Mouse (Mus musculus) MEL (cell line): ENCODE measurements around the gene Selenon.

Source experiments
- CTCF ChIP-seq, 3 experiments: IDR thresholded peaks in 2 of 3; conservative IDR thresholded peaks in 1 of 3; 2 replicates each; pipeline ENCODE4 v1.5.1; 2011 to 2012; ENCODE audit warnings: low read length in 3 of 3, low read depth in 2 of 3, mild to moderate bottlenecking in 2 of 3, improper control_type of control experiment in 1 of 3, inconsistent platforms in 1 of 3, mixed read lengths in 1 of 3, moderate library complexity in 1 of 3; ENCODE audit not compliant: control insufficient read depth in 1 of 3, insufficient read depth in 1 of 3, poor library complexity in 1 of 3, severe bottlenecking in 1 of 3
- EP300 ChIP-seq, 2 experiments: IDR thresholded peaks; 2 replicates each; pipeline ENCODE4 v1.6.1; 2011; ENCODE audit warnings: improper control_type of control experiment in 2 of 2, low read length in 2 of 2, low read depth in 1 of 2, mild to moderate bottlenecking in 1 of 2
- GATA1 ChIP-seq: IDR thresholded peaks from 2 replicates; pipeline ENCODE4 v1.6.1; 2011; ENCODE audit warnings: low read depth, low read length, improper control_type of control experiment
- KAT2A ChIP-seq: conservative IDR thresholded peaks from 2 replicates; pipeline ENCODE4 v1.6.1; 2012; ENCODE audit warnings: low read depth, low read length, improper control_type of control experiment, inconsistent platforms
- MAX ChIP-seq: IDR thresholded peaks from 2 replicates; pipeline ENCODE4 v1.6.1; 2011; ENCODE audit warnings: low read length, improper control_type of control experiment
- MAZ ChIP-seq: IDR thresholded peaks from 2 replicates; pipeline ENCODE4 v1.6.1; 2012; ENCODE audit warnings: low read depth, mild to moderate bottlenecking, inconsistent platforms, low read length, improper control_type of control experiment
- POLR2A ChIP-seq, 2 experiments: IDR thresholded peaks; 2 replicates each; pipeline ENCODE4 v1.6.1; 2011 to 2012; ENCODE audit warnings: low read length in 2 of 2, mild to moderate bottlenecking in 2 of 2, control low read depth in 1 of 2, improper control_type of control experiment in 1 of 2, low read depth in 1 of 2, moderate library complexity in 1 of 2; ENCODE audit not compliant: control insufficient read depth in 1 of 2, insufficient read depth in 1 of 2, poor library complexity in 1 of 2
- POLR2AphosphoS2 ChIP-seq: IDR thresholded peaks from 2 replicates; pipeline ENCODE4 v1.6.1; 2011; ENCODE audit warnings: low read length, improper control_type of control experiment
- POLR2AphosphoS5 ChIP-seq: IDR thresholded peaks from 2 replicates; pipeline ENCODE4 v1.6.1; 2012; ENCODE audit warnings: low read depth, borderline replicate concordance, mild to moderate bottlenecking, inconsistent platforms, low read length, moderate library complexity, mixed read lengths
- RAD21 ChIP-seq: IDR thresholded peaks from 2 replicates; pipeline ENCODE4 v1.6.1; 2011; ENCODE audit warnings: mild to moderate bottlenecking, low read depth, low read length, improper control_type of control experiment
- USF1 ChIP-seq: IDR thresholded peaks from 2 replicates; pipeline ENCODE4 v1.6.1; 2014; ENCODE audit warnings: low read depth, mild to moderate bottlenecking, inconsistent platforms, low read length, improper control_type of control experiment, moderate library complexity
- ZC3H11A ChIP-seq: IDR thresholded peaks from 2 replicates; pipeline ENCODE4 v1.6.1; 2012; ENCODE audit warnings: low read depth, mild to moderate bottlenecking, inconsistent platforms, low read length, improper control_type of control experiment

- TF ChIP-seq EP300 (IDR thresholded peaks at IDR 0.05; ENCODE audit: low read depth in 1 of 2, low read length in 2 of 2): no peak
- TF ChIP-seq KAT2A: no peak
- no peak for TF ChIP-seq MAZ
- no peak for TF ChIP-seq GATA1
- no peak for TF ChIP-seq POLR2AphosphoS2
- TF ChIP-seq MAX: no peak
- TF ChIP-seq POLR2AphosphoS5: no peak
- no peak for TF ChIP-seq CTCF (IDR thresholded peaks at IDR 0.05 in 2 of 3, conservative IDR thresholded peaks at IDR 0.05 in 1 of 3; ENCODE audit: control insufficient read depth in 1 of 3, insufficient read depth in 1 of 3, low read depth in 2 of 3, low read length in 3 of 3, poor library complexity in 1 of 3, severe bottlenecking in 1 of 3)
- TF ChIP-seq ZC3H11A: no peak
- no peak for TF ChIP-seq USF1
- TF ChIP-seq POLR2A (IDR thresholded peaks at IDR 0.05; ENCODE audit: control insufficient read depth in 1 of 2, insufficient read depth in 1 of 2, low read depth in 1 of 2, low read length in 2 of 2, poor library complexity in 1 of 2): no peak
- no peak for TF ChIP-seq RAD21
Measured at GRCm38 (mm10) chr4:134519281-134519680, 32.7 kb downstream of the Selenon start.
